Mouse (Mus musculus) megakaryocyte, embryonic 14.5 days (primary cell): ENCODE measurements around the gene 9430097D07Rik.

Source experiments
- FLI1 ChIP-seq: IDR thresholded peaks from 2 replicates; pipeline ENCODE4 v1.6.1; 2012; ENCODE audit warnings: low read length, inconsistent platforms, mixed read lengths
- GATA1 ChIP-seq: IDR thresholded peaks from 3 replicates; pipeline ENCODE4 v1.6.1; 2012; ENCODE audit warnings: mixed read lengths, low read length, inconsistent platforms, borderline replicate concordance

DNA sequence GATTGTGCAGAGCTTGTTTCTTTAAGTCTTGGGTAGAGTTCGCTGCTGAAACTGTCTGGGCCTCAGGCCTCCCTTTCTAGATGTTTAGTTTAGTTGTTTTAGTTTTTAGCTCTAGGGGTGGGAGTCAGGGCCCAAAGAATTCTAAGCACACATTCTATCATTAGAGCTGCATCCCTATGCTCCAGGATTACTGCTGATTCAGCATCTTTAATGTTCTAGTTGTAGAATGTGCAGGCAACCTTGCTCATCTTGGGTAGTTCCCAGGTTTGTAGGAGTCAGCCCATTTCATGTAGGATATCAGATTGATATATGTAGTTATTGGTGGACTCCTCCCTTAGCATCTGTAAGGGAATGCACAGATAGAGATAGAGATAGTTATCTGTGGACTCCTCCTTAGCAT, 41.6 kb upstream of the 9430097D07Rik start:
- TF ChIP-seq GATA1 (no peak), FLI1 (no peak)
